Mouse (Mus musculus) spleen, adult 2 months (tissue): ENCODE measurements around the gene Pon1.

ENCODE experiments used
- CTCF ChIP-seq: fragments of 200-500 bp; IDR thresholded peaks from 2 replicates; pipeline ENCODE4 v1.5.1; 2011; ENCODE audit warnings: mild to moderate bottlenecking, inconsistent platforms; ENCODE audit not compliant: insufficient read depth, insufficient read length, insufficient replicate concordance; ENCODE audit errors: extremely low read depth
- POLR2A ChIP-seq: fragments of 200-500 bp; IDR thresholded peaks from 2 replicates; pipeline ENCODE4 v1.6.1; 2011; ENCODE audit warnings: low read depth, low read length, inconsistent platforms

GRCm38 (mm10) chr6:5164855-5165254 lies 28.9 kb downstream of the Pon1 start:
- TF ChIP-seq CTCF (no peak), POLR2A (no peak)
